8 mouse cellular contexts compared by ENCODE assay signal in the genomic region with DNA sequence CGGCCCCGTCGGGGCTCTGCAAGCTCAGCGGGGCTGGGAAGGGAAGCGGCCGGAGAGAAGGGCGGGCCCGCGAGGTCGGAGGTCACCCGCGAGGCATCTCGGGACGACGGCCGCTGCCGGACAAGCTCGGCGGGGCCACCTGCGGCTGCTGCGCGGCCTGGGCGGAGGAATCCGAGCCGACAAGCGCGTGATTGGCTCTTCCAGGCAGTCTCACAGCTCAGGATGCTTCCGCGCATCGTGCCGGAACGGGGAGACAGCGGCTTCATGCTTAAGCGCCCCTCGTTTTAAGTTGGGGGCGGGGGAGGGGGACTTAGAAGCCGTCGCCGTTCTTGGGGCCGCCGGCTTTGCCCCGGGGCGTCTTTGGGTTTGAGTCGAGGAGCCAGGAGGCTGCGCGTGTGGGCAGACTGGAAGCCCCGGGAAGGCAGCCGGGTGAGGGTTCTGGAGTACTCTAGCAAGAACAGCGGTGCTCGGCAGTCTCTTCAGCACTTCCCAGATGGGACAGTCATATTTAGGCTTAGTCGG. TPM values are rescaled to one million over a fixed set of nuclear protein-coding genes. Genes with fewer than 3 reads are reported as not detected.
DNase-seq lines count a peak whose midpoint lies in the region; ATAC-seq and TF ChIP-seq lines count a peak whose summit lies in the region.

No protein-coding gene starts in this region.

- H3K9me3 ChIP-seq in embryonic facial prominence, embryonic 15.5 days (replicated peaks) = no peaks in the 10 kb centered on the region
- H3K9me3 ChIP-seq in kidney, embryonic 14.5 days (ENCODE audit: control insufficient read depth, low read length) = no peaks in the 10 kb centered on the region

- under 1% methylated on average over 51 of the region's 51 CpGs for WGBS in bone marrow, adult 2 months
- whole genome bisulfite sequencing in embryonic facial prominence, embryonic 15.5 days = under 1% methylated on average over 48 of the region's 51 CpGs
- under 1% methylated on average over 47 of the region's 51 CpGs for WGBS in kidney, embryonic 14.5 days

- peak overlapping the region; percentile 69 for H3K4me2 ChIP-seq in embryonic facial prominence, embryonic 15.5 days (replicated peaks)
- H3K4me2 ChIP-seq in kidney, embryonic 14.5 days (replicated peaks; ENCODE audit: low read depth, low read length) = peak overlapping the region; percentile 62

- ATAC-seq in embryonic facial prominence, embryonic 15.5 days (ENCODE audit: insufficient number of reproducible peaks, low FRiP score, low TSS enrichment, low read depth) = peak; percentile 89
- ATAC-seq in kidney, embryonic 14.5 days (ENCODE audit: low FRiP score, low TSS enrichment) = peak; percentile 90
- peak; percentile 91 for ATAC-seq in monocyte, adult 5-6 weeks (replicated peaks; ENCODE audit: insufficient number of reproducible peaks, low FRiP score, low TSS enrichment, poor library complexity, severe bottlenecking)

- no peaks in the 10 kb centered on the region; the same call in none of the 2 replicates for H3K4me1 ChIP-seq in bone marrow, adult 2 months (ENCODE audit: control insufficient read depth, insufficient read depth, low read length)
- peaks cover 10% of the 10 kb centered on the region for H3K4me1 ChIP-seq in embryonic facial prominence, embryonic 15.5 days
- H3K4me1 ChIP-seq in kidney, embryonic 14.5 days (ENCODE audit: control insufficient read depth, insufficient read depth, low read length) = peaks cover 15% of the 10 kb centered on the region

- TF ChIP-seq CTCF in bone marrow, adult 2 months (IDR thresholded peaks at IDR 0.05; ENCODE audit: control insufficient read depth, insufficient read depth, low read length) = no peak

- DNase-seq in 416B (ENCODE audit: low read depth) (peak; percentile 95), liver (peak; percentile 96)
- DNase-seq in heart, adult 9 months (ENCODE audit: low spot score in 2 of 2) = peak; percentile 95 to 97
- DNase-seq in spleen, postnatal 4 days (ENCODE audit: low spot score in 2 of 2) = peak; percentile 90 to 94

- H3K27me3 ChIP-seq in embryonic facial prominence, embryonic 15.5 days = no peaks in the 10 kb centered on the region
- no peaks in the 10 kb centered on the region for H3K27me3 ChIP-seq in kidney, embryonic 14.5 days (ENCODE audit: control insufficient read depth, insufficient read depth, low read length)

- peak overlapping the region; percentile 100 for H3K27ac ChIP-seq in bone marrow, adult 2 months (ENCODE audit: control insufficient read depth, insufficient read depth, low read depth, low read length, poor library complexity)
- H3K27ac ChIP-seq in embryonic facial prominence, embryonic 15.5 days (replicated peaks) = peak overlapping the region; percentile 99
- H3K27ac ChIP-seq in kidney, embryonic 14.5 days (ENCODE audit: low read depth, low read length) = peak overlapping the region; percentile 100

- peak overlapping the region; percentile 76 for H3K4me3 ChIP-seq in bone marrow, adult 2 months (replicated peaks; ENCODE audit: control insufficient read depth, low read depth, low read length)
- H3K4me3 ChIP-seq in embryonic facial prominence, embryonic 15.5 days (replicated peaks) = peak overlapping the region; percentile 84
- H3K4me3 ChIP-seq in kidney, embryonic 14.5 days (ENCODE audit: low read length) = peak overlapping the region; percentile 99

- H3K9ac ChIP-seq in embryonic facial prominence, embryonic 15.5 days = peak overlapping the region; percentile 98
- peak overlapping the region; percentile 100 for H3K9ac ChIP-seq in kidney, embryonic 14.5 days (ENCODE audit: low read depth, low read length)

- TF ChIP-seq POLR2A in bone marrow, adult 2 months (IDR thresholded peaks at IDR 0.05; ENCODE audit: borderline replicate concordance, control insufficient read depth, low read depth, low read length) = peak; percentile 91

- no peaks in the 10 kb centered on the region for H3K36me3 ChIP-seq in embryonic facial prominence, embryonic 15.5 days
- peaks cover 3% of the 10 kb centered on the region; the same call in 1 of the 2 replicates for H3K36me3 ChIP-seq in kidney, embryonic 14.5 days (ENCODE audit: control insufficient read depth, insufficient read depth, low read length)

RNA-seq across cellular contexts. Expression of gene Wtap, which starts 1.4 kb away (rescaled TPM):
- polyA plus RNA-seq in bone marrow, adult 2 months (2011; ENCODE audit: insufficient read depth, insufficient read length, low replicate concordance, missing spikeins) = 46.2 and 67.4 TPM in 2 replicates
- 120 and 125 TPM in 2 replicates for polyA plus RNA-seq in embryonic facial prominence, embryonic 15.5 days (2015; fragmentation: Nextera tagmentation; extraction: Ambion mirVana)
- polyA plus RNA-seq in kidney, embryonic 14.5 days (2014; fragmentation: Nextera tagmentation; extraction: Ambion mirVana) = 146 and 173 TPM in 2 replicates
- 228 to 388 TPM (median 260 TPM) in 3 replicates for total RNA-seq in monocyte, adult 5-6 weeks (2017)

RNA-seq across cellular contexts. Expression of gene Sod2, which starts 14.1 kb away (rescaled TPM):
- 33.4 and 38.2 TPM in 2 replicates for polyA plus RNA-seq in bone marrow, adult 2 months (2011; ENCODE audit: insufficient read depth, insufficient read length, low replicate concordance, missing spikeins)
- 98.3 and 98.5 TPM in 2 replicates for polyA plus RNA-seq in embryonic facial prominence, embryonic 15.5 days (2015; fragmentation: Nextera tagmentation; extraction: Ambion mirVana)
- 139 and 144 TPM in 2 replicates for polyA plus RNA-seq in kidney, embryonic 14.5 days (2014; fragmentation: Nextera tagmentation; extraction: Ambion mirVana)
- total RNA-seq in monocyte, adult 5-6 weeks (2017) = 65.9 to 86.6 TPM (median 72.3 TPM) in 3 replicates

RNA-seq across cellular contexts. Expression of gene Acat2, which starts 32.0 kb away (rescaled TPM):
- 10.8 and 17.1 TPM in 2 replicates for polyA plus RNA-seq in bone marrow, adult 2 months (2011; ENCODE audit: insufficient read depth, insufficient read length, low replicate concordance, missing spikeins)
- 121 and 128 TPM in 2 replicates for polyA plus RNA-seq in embryonic facial prominence, embryonic 15.5 days (2015; fragmentation: Nextera tagmentation; extraction: Ambion mirVana)
- 78.4 and 95.7 TPM in 2 replicates for polyA plus RNA-seq in kidney, embryonic 14.5 days (2014; fragmentation: Nextera tagmentation; extraction: Ambion mirVana)
- 5.4 to 12.1 TPM (median 10.4 TPM) in 3 replicates for total RNA-seq in monocyte, adult 5-6 weeks (2017)

RNA-seq across cellular contexts. Expression of gene Acat3, which starts 52.1 kb away (rescaled TPM):
- 0.75 and 1.2 TPM in 2 replicates for polyA plus RNA-seq in bone marrow, adult 2 months (2011; ENCODE audit: insufficient read depth, insufficient read length, low replicate concordance, missing spikeins)
- 0.60 and 1.2 TPM in 2 replicates for polyA plus RNA-seq in embryonic facial prominence, embryonic 15.5 days (2015; fragmentation: Nextera tagmentation; extraction: Ambion mirVana)
- 0.61 and 0.76 TPM in 2 replicates for polyA plus RNA-seq in kidney, embryonic 14.5 days (2014; fragmentation: Nextera tagmentation; extraction: Ambion mirVana)
- 0.68 to 2.3 TPM in 2 of 3 replicates, not detected in the other for total RNA-seq in monocyte, adult 5-6 weeks (2017)

RNA-seq across cellular contexts. Expression of gene Gpr31b, which starts 59.6 kb away (rescaled TPM):
- polyA plus RNA-seq in bone marrow, adult 2 months (2011; ENCODE audit: insufficient read depth, insufficient read length, low replicate concordance, missing spikeins) = not detected in 2 replicates
- 0.30 TPM in 1 of 2 replicates, not detected in the other for polyA plus RNA-seq in embryonic facial prominence, embryonic 15.5 days (2015; fragmentation: Nextera tagmentation; extraction: Ambion mirVana)
- polyA plus RNA-seq in kidney, embryonic 14.5 days (2014; fragmentation: Nextera tagmentation; extraction: Ambion mirVana) = not detected in 2 replicates
- 1.3 to 2.8 TPM in 2 of 3 replicates, not detected in the other for total RNA-seq in monocyte, adult 5-6 weeks (2017)

Comparison
In these comparisons a context has a peak if more than half of its experiments do, and no peak if none do; other contexts are left out.
1. Peak in every context shown above with its lines: DNase-seq, ATAC-seq, H3K4me3 ChIP-seq and H3K27ac ChIP-seq.